Mouse (Mus musculus): ENCODE measurements around the gene Fosl1. TPM values are rescaled to one million over a fixed set of nuclear protein-coding genes. Genes with fewer than 3 reads are reported as not detected.
A peak's percentile ranks its signal among the peaks of the same experiment; 100 is the strongest.

Gene Fosl1
- polyA plus RNA-seq, 1 experiment, result 0.06 TPM

DNA sequence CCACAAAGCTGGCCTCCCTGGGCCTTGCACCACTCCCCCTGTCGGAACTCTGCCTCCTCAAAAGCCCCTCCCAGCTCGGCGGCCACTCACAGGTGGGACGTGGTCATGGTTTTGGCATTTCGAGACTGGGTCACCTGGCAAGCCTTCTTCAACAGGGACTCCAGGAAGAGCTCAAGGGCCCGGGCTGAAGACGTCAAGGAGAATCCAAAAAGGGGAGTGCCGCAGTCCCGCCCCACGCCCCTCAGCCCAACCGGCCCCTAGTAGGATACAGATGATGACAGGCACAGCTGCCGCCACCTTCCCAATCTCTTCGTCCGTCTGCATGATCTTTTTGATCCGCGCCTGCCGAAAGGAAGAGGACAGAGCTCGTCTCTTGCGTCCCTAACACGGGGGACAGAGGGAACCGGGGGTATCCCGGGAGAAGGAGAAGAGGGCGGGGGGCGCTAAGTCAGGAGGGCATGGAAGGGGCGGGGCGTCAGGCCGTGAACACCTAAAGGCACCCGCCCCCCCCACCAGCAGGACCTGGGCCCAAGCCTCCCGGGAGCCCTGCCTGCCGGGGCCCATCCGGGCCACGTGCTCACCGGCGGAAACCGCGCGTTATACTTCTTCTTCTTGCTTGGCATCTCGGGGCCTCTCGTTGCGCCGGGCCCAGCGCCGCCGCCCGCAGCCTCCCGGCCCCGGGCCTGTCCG is 23.1 kb upstream of the Fosl1 start:
- peak in 1 of 2 experiments; percentile 53 for DNase-seq (ENCODE audit: extremely low spot score in 1 of 2, low spot score in 1 of 2)

DNA sequence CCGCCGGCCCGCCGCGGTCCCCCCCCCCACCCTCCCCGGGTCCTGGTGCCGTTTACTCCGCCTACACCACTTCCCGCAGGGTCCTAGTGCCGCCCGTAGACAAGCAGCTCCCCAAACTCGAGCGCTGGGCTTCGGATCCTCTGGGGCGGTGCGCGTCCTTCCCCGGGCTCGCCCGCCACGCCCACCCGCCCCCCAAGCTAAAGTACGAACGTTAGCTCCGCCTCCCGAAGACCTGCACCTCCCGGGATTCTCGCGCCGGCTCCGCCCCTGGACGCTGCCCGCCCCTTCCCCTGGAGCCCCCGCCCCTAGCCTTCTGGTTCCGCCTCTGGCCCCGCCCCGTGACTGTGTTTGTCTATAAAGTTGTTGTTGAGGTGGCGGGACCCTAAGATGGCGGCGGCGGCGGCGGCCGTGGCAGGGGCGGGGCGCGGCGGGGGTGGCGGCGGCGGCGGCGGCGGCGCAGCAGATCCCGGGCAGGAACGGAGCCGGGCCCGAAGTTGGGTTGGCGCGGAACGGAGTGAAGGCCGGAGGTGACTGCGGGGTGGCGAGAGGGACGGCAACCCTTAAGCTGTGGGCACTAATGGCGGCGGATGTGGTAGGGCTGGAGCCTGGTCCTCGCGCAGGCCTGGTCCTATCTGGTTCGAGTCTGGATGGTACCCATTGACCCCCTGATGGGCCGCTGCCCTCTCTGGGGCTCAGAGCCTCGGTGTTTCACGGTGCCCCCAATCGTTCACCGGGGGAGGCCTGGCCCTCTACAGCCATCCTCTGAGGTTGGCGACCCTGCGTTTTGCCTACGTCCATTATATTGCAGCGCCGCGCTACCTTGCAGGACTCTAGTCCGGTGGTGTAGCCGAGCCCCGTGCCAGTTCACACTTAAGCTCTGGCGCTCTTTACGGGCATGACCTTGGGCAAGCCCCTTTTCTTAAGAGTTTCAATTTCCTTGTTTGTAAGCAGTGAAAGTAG is 22.3 kb upstream of the Fosl1 start, which contains the start of the genes Drap1 and AI837181:
TSS of gene Drap1 (minus strand) at position 198 of the 960 bp plus-strand sequence.
TSS of gene AI837181 (plus strand) at position 363 of the 960 bp plus-strand sequence.
- peak; percentile 84 to 94 for DNase-seq (ENCODE audit: extremely low spot score in 1 of 2, low spot score in 1 of 2)

DNA sequence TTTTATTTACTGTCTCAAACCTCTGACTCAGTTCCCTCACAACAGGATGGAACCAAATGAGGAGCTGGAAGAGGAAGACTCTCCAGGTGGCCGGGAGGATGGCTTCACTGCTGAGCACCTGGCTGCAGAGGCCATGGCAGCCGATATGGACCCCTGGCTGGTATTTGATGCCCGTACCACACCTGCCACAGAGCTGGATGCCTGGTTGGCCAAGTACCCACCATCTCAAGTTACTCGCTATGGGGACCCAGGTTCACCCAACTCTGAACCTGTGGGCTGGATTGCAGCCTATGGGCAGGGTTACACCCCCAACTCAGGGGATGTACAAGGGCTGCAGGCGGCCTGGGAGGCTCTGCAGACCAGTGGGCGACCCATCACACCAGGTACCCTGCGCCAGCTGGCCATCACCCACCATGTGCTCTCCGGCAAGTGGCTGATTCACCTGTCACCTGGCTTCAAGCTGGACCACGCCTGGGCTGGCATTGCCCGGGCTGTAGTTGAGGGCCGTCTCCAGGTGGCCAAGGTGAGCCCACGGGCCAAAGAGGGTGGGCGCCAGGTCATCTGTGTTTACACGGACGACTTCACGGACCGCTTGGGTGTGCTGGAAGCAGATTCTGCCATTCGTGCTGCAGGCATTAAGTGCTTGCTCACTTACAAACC is 21.3 kb upstream of the Fosl1 start:
- no peak for DNase-seq (ENCODE audit: extremely low spot score in 1 of 2, low spot score in 1 of 2)

DNA sequence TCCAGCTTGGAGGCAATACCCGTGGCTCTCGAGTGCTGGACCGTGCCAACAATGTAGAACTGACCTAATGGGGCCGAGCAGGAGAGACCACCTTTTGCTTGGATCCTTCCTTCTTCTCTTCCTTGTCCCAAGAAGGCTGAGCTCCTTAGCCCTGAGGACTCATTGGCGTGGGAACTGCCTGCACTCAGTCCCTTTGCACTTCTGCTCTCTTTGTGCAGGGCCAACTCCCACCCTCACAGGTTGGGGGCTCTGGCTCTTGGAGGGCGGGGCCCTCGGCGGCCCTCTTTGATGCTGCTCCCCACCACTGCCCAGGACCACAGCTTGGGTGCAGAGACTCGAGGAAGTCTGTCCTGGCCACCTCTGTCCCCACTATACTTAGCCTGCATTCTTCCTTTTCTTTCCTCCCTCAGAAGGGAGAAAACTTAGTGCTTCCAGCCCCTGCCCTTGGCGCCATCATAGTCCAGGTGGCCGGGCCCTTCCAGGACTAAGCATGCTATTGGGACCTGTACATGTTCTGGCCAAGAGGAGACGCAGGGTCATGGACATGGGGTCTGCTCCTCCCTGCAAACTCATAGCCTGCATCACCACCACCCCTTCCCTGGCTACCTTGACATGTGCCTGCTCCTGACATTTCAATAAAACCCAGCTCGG is 20.6 kb upstream of the Fosl1 start:
- DNase-seq (ENCODE audit: extremely low spot score in 1 of 2, low spot score in 1 of 2), result no peak

DNA sequence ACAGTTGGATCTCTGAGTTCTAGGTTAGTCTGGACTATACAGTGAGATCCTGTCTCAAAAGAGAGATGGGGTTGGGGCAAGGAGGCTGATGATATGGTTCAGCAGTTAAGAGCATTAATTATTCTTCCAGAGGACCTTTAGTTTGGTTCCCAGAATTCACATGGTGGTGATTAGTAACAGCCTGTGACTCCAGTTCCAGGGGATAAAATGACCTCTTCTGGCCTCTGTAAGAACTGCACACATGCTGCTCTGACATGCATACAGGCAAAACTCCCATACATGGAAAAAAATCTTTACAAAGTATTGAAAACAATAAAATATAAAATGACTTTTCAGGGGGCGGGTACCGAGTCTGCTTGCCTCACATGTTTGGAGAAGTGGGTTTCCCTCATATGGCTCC is 19.3 kb upstream of the Fosl1 start:
- DNase-seq (ENCODE audit: extremely low spot score in 1 of 2, low spot score in 1 of 2), result no peak

DNA sequence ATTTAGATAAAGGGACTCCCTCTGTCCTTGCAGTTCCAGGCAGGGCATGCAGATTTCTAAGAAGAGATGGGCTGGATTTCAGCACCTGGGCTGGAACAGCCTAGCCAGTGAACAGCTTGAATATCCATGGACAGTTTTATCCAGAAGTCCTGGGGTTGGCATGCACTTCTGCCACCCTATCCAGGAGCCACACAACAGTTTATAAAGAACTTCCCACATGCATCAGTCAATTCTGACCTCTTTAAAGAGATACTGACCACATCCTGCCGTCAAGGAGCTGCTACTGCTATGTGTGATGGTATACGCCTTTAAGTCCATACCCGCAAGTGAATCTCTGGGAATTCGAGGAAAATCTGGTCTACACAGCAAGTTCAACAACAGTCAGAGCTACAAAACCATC is 18.1 kb upstream of the Fosl1 start:
- no peak for DNase-seq (ENCODE audit: extremely low spot score in 1 of 2, low spot score in 1 of 2)

DNA sequence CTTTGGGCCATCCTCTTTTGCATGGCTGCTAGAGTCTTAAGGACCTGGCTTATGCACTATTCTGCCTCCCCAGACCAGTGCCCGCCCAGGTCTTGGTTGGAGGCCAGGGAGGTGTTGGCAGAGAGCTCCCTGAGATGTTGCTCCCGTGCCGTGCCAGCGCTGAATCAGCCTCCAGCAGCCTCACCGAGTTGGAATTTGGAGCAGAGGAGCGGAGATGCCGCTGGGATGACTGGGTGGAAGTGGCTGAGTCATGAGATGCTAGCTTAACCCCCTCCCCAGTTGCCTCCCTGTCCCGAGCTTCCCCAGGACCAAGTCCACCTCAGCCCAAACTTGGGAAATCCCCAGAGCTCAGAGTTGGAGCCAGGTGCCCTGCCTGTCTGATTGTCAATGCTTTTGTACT is 17.5 kb upstream of the Fosl1 start:
- no peak for DNase-seq (ENCODE audit: extremely low spot score in 1 of 2, low spot score in 1 of 2)

DNA sequence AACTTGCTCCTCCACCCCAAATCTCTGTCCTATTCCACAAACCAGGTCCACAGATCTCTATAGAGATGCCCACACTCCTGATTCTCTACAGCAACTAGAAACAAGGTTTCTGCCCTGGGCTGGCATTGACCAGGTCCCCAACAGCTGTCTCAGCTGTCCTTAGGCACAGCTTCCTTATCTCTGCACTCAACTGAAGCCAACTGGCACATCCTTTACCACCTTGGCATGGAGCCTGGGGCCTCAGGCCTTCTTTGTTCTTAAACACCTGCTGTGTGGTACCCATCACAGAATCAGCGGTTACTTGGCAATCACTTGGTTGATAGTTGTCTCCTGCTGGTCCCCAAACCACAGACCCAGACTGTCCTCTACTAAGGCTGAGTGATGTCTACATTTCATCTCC is 16.9 kb upstream of the Fosl1 start:
- DNase-seq (ENCODE audit: extremely low spot score in 1 of 2, low spot score in 1 of 2), result no peak

DNA sequence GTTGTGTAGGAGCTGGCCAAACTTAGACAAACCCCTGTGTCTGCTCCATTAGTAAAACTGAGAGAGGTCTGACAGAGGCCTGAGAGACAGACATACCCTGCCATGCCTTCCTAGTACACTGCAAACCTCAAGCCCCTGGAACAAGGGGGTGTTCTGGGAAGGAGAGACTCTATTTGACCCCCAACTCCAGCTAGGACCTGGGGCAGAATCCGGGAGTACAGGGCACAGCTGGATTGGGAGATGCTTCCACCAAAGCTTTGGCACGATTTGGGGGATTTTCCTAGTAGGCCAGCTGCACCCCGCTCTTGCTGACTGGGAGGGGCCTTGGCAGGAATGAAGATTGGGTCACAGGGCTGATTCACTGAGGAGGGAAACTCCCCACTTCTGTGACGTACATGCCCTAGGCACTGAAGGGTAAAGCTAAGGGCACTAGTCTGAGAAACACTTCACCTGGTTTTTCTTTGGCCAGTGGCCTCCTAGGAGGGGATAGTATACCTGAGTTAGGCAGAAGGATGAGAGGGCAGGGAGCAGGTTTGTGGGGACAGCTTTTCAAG is 15.4 kb upstream of the Fosl1 start:
- DNase-seq (ENCODE audit: extremely low spot score in 1 of 2, low spot score in 1 of 2), result no peak

DNA sequence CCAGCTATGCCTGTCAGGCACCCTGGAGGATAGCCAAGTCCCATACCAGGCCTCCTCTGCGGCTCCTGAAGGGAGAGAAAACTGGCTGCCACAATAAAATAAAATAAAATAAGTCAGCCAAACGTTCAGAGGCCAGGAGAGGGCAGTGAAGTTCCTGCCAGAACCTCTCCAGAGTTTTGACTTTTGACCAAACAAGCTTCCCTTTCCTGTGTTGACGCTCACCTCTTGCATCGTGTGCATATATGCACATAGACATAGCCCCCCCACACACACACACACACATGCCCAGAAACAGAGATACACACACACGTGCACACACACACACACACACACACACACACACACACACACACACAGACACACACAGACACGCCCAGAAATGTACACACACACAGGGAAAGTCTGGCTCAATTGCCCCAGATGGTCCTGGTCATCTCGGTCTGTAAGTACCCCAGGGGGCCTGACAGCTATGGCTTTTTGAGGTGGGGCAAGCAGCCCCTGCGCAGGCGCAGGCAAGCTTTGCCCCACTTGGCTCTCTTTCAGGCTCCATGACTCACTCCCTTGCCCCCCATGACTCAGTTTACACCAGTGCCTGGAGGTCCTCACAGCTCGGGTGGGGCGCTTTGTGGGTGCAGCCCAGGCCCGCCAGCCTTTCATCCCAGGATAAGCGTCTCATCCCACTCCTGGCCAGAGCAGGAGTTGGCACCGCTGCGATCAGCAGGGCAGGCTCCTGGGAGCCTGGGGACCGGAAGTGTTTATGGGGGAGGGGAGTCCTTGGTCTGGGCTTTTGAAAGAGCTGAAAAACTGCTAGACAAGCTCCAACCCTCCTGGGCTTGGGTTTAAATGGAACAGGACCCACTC is 14.1 kb upstream of the Fosl1 start:
- no peak for DNase-seq (ENCODE audit: extremely low spot score in 1 of 2, low spot score in 1 of 2)

DNA sequence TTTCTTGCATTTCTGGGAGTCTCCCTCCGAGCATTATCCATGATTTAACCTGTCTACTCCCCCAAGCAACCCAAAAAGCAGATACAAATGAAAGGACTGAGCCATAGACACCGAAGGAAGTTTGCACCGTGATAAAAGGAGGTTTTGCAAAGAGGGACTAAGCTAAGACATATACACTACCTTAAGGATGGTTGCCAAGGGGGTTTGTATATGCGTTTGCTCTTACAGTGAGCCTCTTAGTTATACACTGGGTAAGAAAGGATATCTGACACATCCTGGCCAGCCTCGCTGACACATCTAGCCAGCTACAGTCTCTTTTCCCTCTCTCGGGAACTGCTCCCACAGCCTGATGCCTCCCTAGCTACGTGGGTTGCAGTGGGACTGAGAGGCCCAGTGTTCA is 13.4 kb upstream of the Fosl1 start:
- no peak for DNase-seq (ENCODE audit: extremely low spot score in 1 of 2, low spot score in 1 of 2)

DNA sequence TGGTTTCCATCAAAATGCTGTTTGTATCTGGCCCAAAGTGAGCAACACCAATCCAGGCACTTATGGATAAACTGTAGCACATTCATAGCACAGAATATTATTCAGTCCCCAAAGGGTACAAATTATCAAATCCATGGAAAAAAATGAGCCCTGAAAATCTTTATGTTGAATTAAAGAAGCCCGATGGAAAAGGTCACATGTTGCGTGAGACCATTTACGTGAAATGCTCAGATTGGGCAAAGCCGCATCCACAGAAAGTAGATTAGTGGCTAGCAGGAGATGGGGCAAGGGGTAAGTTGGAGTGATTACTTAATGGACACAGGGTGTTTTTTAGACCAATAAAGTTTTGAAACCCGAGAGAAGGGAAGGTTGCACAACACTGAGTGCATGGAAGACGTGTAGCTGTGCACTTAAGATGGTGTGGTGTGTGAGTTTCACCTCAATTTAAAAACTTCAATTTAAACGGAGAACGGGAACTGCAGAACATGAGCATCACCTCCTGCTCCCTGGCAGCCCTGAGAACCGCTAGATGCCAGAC is 2.9 kb upstream of the Fosl1 start:
- DNase-seq (ENCODE audit: extremely low spot score in 1 of 2, low spot score in 1 of 2), result no peak

DNA sequence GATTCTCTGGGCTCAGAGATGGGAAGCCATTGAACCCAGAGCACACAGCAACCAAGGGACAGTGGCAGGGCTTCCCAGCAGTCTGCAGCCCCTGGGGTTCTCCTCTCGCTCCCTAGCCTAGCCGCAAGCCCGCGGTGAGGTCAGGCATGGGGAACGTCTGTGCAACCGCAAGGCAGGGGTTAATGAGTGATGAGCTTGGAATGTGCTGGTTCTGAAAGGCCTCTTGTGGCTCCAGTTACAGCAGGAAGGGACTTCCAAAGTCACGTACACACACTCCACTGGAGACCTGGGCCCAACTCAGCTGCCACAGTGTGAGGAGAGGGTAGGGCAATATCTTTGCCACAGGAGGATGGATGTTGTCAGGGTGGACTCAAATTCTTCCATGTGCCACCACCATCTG is 2.4 kb upstream of the Fosl1 start:
- DNase-seq (ENCODE audit: extremely low spot score in 1 of 2, low spot score in 1 of 2), result no peak

DNA sequence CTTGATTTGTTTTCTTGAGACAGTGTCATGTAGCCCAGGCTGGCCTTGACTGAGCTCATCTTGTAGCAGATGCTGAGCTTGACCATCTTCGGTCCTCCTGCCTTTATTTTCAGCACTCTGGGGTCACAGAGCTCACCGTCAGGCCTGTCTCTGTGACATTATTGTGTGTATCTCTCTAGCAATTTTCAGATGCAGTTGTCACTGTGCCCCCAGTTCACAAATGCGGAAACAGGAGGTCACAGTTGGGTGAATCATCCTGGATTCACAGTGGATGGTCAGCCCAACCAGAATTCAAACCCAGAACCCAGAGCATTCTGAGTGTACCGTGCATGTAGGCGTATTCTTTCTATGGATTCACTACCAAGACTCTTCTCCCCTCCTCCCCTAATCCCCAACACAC is 1.6 kb upstream of the Fosl1 start:
- DNase-seq (ENCODE audit: extremely low spot score in 1 of 2, low spot score in 1 of 2), result no peak

DNA sequence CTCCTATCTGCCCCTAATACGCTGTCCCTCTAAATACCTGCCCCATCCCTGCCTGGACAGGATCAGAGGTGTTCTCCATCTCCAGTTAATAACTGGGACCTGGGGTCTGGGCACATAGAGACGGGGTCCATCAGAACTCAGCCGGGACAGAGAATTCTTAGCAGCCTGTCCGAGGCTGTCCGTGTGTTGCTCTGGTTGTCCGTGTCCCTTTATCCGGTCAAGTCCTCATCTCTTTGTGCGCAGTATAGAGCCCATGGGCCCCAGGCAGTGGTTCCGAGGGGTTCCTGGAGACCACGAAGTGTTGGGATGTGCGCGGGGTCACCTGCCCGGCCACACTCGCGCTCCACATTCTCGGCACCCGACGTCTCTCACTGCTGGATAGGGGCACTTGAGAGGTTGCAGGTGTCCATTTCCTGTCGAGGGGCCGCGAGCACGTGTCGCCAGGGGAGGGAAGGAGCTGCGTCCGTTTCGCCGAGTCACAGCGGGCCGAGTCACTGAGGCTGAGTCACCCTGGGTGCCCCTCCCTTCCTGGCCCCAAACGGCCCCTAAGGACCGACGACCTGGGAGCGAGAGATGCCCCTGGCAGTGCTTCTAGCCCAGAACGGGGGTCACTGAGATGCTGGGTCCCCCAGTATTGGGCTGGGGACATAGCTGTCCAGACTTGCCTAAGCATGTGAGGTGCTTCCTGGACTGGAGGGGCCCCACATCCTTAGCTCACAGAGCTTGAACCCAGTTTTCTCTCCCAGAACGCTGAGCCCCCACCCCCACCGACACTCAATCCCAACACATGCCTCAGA is 1.2 kb downstream of the Fosl1 start:
- DNase-seq (ENCODE audit: extremely low spot score in 1 of 2, low spot score in 1 of 2), result no peak

DNA sequence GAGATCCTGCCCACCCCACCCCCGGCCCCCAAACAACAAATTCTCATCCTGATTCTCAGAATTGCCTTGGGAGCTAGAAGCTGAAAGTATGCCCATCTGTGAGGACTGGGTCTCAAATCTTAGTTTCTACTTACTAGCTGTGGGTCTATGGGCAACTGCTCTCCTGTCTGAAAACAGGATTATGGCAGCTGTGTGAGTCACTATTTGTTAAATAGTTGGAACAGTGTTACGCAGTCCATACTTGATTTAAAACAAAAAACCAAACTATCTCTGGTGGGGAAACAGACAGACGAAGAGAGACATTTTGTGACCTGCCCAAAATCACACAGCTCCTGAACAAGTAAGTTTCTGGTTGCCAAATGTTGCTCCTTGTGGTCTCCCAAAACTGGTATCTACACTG is 2.3 kb downstream of the Fosl1 start:
- no peak for DNase-seq (ENCODE audit: extremely low spot score in 1 of 2, low spot score in 1 of 2)

DNA sequence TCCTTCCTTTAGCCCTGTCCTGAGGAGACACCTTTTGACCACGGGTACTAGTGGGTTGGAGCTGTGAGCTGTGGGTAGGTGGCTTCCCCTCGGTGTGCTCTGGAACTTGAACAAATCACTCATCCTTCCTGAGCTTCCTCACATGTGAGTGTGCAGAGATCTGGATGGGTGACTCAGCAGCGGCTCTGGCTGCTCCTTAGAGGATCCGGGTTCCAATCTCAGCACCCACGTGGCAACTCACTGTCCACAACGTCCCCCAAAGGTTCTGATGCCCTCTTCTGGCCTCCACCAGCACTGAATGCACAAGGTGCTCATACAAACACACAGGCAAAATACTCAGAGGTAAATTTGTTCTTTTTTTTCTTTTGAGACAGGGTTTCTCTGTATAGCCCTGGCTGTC is 4.4 kb downstream of the Fosl1 start:
- DNase-seq (ENCODE audit: extremely low spot score in 1 of 2, low spot score in 1 of 2), result no peak

DNA sequence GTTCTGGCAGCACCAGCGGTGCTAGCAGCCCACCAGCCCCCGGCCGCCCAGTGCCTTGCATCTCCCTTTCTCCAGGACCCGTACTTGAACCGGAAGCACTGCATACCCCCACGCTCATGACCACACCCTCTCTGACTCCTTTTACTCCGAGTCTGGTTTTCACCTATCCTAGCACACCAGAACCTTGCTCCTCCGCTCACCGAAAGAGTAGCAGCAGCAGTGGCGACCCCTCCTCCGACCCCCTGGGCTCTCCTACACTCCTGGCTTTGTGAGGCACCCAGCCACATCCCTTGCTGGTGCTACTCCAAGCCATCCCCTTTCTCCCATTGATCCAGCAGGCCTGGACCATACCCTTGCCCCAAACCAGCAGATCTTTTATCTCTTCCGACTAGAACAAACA is 7.7 kb downstream of the Fosl1 start:
- DNase-seq (ENCODE audit: extremely low spot score in 1 of 2, low spot score in 1 of 2), result no peak

Data from frontal cortex, adult 2 months (tissue).